Mouse (Mus musculus) skeletal muscle tissue, adult 2 months (tissue): ENCODE results near the gene Olfr310.

Source experiments
- DNase-seq: peaks from one replicate; pipeline ENCODE4 v3.0.0-alpha.2; 2012; ENCODE audit warnings: low read depth, low spot score

Olfr310 gene

DNA sequence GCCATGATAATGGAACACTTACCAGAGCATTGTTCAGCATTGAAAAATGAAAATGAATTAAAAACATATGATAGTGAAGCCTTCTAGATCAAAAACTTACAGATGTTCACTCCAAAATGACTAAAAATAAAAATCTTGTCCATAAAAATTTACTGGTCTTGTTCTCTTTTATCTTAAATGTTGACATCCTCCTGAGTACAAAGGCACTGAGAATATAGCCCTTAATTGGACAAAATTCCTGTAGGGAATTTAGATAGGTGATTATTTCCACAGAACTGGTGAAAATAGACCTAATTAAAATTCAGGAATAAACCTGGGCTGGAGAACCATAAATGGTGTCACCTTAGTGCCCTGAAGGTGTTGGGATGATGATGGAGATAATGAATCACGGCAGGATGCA lies at the start of gene Olfr310:
TSS of gene Olfr310 (minus strand) at position 101 of the 400 bp plus-strand sequence.
- DNase-seq, result no peak

DNA sequence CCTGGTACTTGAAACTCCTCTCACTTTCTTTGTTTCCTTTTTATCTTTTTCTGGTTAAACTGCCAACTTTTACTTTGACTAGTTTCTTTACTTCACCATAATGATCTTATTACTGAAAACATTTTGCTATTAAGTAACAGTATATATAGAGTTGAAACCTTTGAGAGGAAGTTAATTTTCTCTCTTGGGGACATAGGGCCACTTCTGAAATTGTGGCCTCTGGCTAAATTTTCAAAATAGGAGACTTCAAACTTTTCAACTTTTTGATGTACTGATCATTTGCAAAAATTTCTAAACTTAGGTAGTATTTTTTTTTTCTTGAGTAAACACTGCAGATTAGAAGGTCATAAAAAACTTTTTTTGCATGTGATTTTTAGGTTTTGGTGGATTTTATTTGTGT lies 48.6 kb upstream of the Olfr310 start, which contains the start of gene Olfr308:
TSS of gene Olfr308 (minus strand) at position 101 of the 400 bp plus-strand sequence.
- DNase-seq, result no peak

DNA sequence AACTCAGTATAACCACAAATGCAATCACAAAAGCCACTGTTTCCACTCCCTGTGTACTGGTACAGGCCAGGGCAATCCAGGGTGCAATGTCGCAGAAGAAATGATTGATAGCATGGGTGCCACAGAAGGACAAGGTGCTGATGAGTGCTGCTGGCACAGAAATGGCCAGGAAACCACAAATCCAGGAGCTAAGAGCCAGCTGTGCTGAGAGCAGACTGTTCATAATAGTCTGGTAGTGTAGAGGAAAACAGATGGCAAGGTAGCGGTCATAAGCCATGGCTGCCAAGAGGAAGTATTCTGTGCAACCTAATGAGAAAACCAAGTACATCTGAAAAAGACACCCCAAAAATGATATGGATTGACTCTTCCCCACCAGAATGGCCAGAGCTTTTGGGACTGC lies 44.4 kb upstream of the Olfr310 start:
- DNase-seq, result no peak

DNA sequence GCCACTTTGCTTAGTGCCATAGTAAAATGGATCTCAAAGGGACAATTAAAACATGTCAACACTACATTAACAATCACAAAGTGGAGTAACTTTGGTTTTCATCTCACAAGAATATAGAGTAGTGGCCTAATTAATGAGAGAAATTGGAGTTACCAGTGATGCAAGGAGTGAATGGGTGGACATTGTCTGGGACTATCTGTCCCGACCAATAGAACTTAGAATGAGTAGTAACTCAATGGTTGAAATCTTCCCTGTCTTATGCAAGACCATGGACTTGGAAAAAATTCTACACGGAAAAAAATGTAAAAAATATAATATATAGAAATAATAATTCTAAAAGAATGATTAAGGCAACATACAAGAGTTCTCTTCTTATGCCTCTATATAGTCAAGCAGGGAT lies 36.6 kb upstream of the Olfr310 start, which contains the start of gene Olfr309:
TSS of gene Olfr309 (minus strand) at position 101 of the 400 bp plus-strand sequence.
- DNase-seq, result no peak

DNA sequence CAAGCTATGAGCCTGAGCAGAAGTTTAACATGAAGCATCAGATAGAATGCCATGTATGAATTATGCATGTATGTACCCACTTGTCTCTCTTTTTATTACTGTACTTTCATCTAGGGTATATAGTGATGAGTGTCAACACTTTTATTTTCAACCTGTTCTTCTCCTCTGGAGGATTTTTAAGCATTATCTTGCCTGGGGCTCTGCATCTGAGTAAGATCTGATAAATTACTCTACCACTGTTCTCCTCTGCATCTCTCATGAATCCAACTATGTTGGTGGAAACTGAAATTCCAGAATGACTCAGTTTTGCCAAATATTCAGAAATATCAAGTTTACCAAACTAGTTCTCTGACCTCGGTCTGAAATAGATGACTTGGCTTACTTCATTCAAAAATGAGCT lies 30.8 kb downstream of the Olfr310 start, which contains the start of gene Vmn2r76:
TSS of gene Vmn2r76 (minus strand) at position 101 of the 400 bp plus-strand sequence.
- no peak for DNase-seq
